Mouse (Mus musculus) liver, adult 10 weeks (tissue): ENCODE measurements around the gene Gaa. TPM values are rescaled to one million over a fixed set of nuclear protein-coding genes. Genes with fewer than 3 reads are reported as not detected.

Experiments used
- polyA plus RNA-seq: library from polyadenylated mRNA; stranded (reverse); fragments of 350-450 nt; fragmentation: Illumina TruSeq; extraction: RNeasy Lipid Tissue Mini Kit (QIAGEN cat#74804); gene quantifications from one replicate; pipeline ENCODE4 v1.2.3, GENCODE M21; 2014; ENCODE audit warnings: low read depth, low replicate concordance

The Gaa gene
- polyA plus RNA-seq = 1.3 TPM

DNA sequence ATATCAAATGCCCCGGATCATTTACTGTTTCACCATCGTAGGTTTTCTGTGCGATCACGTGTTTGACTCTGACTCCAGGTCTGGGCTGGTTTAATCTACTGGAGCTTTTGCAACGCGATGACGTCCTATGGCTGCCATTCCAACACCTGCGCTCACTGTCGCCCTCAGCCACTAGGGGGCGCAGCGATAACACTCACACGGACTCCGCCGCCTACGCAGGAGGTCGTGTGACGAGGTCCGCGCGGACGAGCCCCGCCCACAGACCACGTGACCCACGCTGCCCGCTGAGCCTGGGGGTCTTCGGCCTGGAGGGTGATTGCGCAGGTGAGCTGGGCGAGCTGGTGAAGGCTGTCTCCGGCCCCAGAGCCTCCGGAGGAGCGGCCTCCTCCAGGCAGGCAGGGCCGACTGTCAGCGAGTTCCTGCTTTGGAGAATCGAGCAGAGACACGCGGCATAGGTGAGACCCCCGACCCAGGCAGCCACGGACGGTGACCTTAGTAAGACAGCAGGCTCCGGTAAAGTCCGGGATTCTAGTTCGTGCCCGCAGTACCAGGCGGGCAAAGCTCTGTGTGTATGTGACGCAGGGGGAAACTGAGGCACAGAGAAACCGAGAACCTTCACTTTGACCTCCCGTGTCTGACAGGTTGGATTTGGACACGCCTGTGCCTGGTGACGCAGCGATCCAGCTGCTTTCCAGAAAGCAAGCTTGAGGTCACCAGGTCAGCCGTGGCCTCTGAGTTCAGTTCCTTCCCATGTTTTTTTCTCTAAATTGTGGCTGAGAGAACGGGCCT is at the start of gene Gaa:
Gene Gaa, plus strand, starts transcription at position 120 of the 789 bp plus-strand sequence.

DNA sequence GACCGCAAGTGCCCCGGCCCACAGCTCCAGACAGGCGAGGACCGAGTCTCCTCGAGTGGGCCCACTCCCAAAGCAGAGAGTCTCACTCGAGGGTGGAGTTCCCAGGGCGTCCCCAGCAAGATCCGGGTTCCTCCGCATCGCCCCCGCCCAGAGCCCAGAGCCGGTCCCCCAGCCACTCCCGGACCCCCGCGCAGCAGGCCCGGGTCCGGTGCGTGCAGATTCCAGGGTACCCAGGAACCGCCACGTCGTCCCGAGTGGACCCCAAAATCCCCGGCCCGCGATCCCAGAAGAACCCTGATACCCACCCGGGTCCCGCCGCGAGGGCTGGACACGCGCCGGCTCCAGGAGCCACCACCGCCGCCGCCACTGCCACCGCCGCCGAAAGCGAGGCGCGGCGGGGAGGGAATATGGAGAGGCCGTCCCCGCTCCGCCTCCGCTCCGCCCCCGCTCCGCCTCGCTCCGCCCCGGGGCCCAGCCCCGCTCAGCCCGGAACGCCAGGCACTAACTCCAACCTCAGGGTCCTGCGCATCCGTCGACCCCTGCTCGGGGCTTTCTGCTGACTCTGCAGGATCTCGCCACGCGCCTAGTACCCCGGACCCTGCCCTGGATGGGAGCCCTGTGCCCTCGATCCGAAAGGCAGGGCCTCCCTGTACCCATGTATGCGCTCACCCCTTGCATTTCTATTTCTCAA is 39.5 kb upstream of the Gaa start, which contains the start of the genes Tbc1d16 and Ccdc40:
Gene Tbc1d16, minus strand, starts transcription at position 409 of the 691 bp plus-strand sequence.
Gene Ccdc40, plus strand, starts transcription at position 482 of the 691 bp plus-strand sequence.

DNA sequence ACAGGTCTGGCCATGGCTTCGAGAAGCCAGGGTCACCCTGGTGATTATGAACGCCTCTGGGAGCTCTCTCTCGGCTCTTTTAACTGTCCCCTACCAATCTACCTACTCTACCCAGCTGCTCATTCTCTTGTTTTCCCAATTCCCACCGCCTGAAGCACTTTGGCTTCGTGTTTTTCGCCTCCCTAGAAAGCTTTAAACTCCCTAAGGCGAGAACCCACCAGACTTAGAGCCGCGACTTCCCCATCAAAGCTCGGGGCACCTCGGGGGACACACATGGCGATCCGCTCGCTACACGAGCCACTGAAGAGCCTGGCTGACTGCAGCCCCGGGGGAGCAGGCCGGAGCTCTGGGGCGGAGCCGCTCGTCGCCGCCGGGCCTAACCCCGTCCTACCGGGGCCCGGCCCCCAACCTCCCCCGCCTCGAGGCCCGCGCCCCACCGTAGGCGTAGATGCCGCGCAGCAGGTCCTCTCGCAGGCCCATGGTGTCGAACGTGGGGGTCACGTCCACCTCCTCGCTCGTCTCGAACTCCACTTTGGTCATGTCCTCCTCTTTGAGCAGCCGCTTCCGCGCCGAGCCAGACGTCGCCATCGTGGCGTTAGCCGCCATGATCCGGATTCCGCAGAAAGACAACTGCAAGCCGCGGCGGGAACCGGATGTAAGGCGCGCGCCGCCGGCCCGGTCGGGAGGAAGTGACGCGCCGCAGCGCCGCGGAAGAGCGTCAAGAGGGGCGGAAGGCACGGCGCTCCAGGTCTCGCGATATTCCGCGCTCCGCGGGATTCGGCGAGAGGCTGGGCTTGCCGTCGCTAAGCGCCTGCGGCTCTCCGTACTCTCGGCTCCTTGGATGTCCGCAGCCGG is 31.9 kb downstream of the Gaa start, which contains the start of gene Eif4a3:
Gene Eif4a3, minus strand, starts transcription at position 699 of the 855 bp plus-strand sequence.

DNA sequence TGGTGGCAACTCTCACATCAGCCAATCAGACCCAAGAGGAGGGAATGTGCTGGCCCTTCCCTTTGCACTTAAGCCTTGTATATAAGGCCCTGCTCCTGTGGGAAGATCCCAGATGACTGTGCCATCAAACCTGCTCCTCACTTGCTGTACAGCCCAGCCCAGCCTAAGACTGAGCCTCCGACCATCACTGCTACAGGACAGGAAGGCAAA is 39.9 kb downstream of the Gaa start, which contains the start of gene Card14:
Gene Card14, plus strand, starts transcription at position 111 of the 210 bp plus-strand sequence.

Other genes with a start within 250 kb of the Gaa start
- 0.79 TPM for gene Cbx2, start 244.9 kb upstream of the Gaa start, polyA plus RNA-seq
- gene Cbx8, start 226.9 kb upstream of the Gaa start, polyA plus RNA-seq = 0.61 TPM
- gene Cbx4, start 181.7 kb upstream of the Gaa start, polyA plus RNA-seq = 4.6 TPM
- gene Tbc1d16, start 39.4 kb upstream of the Gaa start, polyA plus RNA-seq = 1.9 TPM
- gene Ccdc40, start 39.3 kb upstream of the Gaa start, polyA plus RNA-seq = not detected
- 35.4 TPM for gene Eif4a3, start 32.2 kb downstream of the Gaa start, polyA plus RNA-seq
- not detected for gene Card14, start 39.9 kb downstream of the Gaa start, polyA plus RNA-seq
- gene Sgsh, start 87.6 kb downstream of the Gaa start, polyA plus RNA-seq = 0.42 TPM
- 1.8 TPM for gene Slc26a11, start 87.7 kb downstream of the Gaa start, polyA plus RNA-seq
- 37.3 TPM for gene Rnf213, start 125.2 kb downstream of the Gaa start, polyA plus RNA-seq
- 0.34 TPM for gene Endov, start 223.5 kb downstream of the Gaa start, polyA plus RNA-seq